Mouse (Mus musculus) ES-Bruce4 (cell line): ENCODE measurements around the gene Xrcc3.

Experiments used
- CTCF ChIP-seq: IDR thresholded peaks from one replicate; pipeline ENCODE4 v1.8.1; 2011; ENCODE audit warnings: low read depth, low read length
- EP300 ChIP-seq: IDR thresholded peaks from 2 replicates; pipeline ENCODE4 v1.6.1; 2011; ENCODE audit warnings: low read depth, low read length; ENCODE audit not compliant: insufficient read depth

- TF ChIP-seq CTCF (no peak), EP300 (no peak)
Measured at GRCm38 (mm10) chr12:111845953-111846352, 32.3 kb upstream of the Xrcc3 start.
